Mouse (Mus musculus): ENCODE data around the gene Cda.

Cda gene

GRCm38 (mm10) chr4:138307025-138307424 is 60.8 kb downstream of the Cda start:
- DNase-seq (ENCODE audit: low spot score in 2 of 2), result no peak

DNA sequence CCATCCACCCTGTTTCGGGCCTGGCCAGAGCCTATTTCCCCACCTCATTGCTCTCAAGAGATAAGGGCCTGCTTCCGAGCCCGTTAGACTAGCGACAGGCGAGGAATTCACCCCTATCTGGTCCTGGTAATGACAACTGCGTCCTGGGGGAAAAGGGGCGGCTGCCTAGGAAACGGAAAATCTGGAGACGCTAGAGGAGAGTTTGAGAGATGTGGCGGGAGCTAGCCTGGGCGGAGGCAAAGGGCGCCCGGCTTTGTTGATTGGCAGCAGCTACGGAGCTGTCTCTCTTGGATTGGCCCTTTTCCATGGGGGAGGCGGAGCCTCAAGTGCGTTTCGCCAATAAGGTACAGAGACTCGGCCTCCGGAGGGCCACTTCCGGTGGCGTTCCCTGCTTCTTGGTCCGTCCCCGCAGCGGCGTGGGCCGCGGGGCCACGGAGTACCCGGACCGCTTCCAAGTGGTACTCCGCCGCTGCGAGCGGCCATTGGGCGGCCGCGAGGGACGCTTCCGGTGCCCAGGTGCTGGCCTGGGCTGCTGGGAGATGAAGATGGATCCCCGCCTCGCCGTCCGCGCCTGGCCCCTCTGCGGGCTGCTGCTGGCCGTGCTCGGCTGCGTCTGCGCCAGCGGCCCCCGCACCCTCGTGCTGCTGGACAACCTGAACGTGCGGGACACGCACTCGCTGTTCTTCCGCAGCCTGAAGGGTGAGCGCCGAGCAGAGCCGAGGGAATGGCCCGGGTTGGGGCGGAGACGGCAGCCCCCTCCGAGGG is 63.3 kb downstream of the Cda start, which contains the start of gene Ddost:
TSS of gene Ddost (plus strand) at position 391 of the 765 bp plus-strand sequence.
- DNase-seq (ENCODE audit: low spot score in 2 of 2), result peak; percentile 98 to 99

- DNase-seq (ENCODE audit: low spot score in 2 of 2), result no peak
Observed at GRCm38 (mm10) chr4:138303742-138304141, 64.0 kb downstream of the Cda start.

DNA sequence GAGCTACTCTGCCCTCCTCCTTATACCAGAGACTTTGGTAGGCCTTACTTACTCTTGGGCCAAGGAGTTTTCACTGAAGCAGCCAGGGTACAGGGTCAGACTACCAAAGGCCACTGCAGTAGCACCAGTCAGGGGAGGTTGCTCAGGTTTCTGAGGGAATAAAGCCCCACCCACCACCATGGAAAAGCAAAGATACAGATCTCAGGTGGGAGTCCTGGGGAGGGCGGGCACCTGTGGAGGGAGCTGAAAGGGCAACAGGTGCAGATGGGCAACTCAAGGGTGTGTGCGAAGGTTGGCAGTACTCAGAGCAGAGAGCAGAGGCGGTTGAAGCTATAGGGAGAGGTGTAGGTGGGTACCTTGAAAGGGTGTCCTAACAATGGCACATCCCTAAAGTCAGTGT is 64.8 kb downstream of the Cda start:
- DNase-seq (ENCODE audit: low spot score in 2 of 2), result no peak

- no peak for DNase-seq (ENCODE audit: low spot score in 2 of 2)
Observed at GRCm38 (mm10) chr4:138301271-138301780, 66.5 kb downstream of the Cda start.

DNA sequence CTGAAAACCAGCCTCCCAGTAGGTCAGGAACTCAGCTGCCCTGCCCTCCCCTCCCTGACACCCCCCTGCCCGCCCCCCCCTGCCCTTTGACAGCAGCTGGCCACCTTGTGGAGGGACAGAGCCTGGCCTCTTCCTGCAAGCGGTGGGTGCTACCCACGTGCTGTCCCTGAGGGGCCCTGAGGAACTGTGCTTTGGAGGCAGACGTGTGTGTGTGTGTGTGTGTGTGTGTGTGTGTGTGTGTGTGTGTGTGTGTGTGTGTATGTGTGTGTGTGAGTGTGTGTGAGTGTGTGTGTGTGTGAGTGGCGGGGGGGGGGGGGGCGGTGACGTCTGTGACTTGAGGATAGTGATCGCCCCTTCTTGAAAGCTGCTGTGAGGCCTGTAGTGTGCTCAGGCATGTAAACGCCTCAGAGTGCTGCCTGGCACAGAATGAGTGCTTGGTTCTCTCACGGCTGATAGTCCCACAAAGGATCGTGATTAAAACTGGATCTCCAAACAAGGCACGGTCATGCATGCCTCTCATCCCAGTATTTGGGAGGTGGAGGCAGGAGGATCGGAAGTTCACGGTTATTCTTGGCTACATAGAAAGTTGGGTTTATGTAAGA is 73.7 kb downstream of the Cda start:
- DNase-seq (ENCODE audit: low spot score in 2 of 2), result no peak

DNA sequence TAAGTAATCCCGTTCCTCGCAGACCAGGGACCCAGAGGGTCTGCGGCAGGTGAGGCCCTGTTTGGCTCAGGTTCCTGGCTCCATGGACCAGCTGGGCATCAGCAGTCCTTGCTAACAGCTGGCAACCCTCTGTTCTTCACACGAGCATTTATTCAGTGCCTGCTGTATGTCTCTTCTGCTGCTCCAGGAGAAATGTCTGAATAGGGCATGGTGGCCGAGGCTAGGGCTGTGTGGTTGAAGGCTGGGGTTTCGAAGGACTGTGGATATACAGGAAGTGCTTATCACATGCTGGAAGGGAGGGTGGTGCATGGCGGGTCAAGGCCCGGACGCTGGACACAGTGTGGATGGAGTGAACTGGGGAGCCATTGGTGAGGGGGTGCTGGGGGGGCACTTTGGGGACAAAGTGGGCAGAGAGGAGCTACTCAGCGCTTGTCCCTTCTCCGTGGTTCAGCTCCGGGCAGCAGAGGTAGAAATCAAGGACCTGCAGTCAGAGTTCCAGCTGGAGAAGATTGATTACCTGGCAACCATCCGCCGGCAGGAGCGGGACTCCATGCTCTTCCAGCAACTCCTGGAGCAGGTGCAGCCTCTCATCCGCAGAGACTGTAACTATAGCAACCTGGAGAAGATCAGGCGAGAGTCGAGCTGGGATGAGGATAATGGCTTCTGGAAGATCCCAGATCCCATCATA is 74.4 kb downstream of the Cda start:
- no peak for DNase-seq (ENCODE audit: low spot score in 2 of 2)

DNA sequence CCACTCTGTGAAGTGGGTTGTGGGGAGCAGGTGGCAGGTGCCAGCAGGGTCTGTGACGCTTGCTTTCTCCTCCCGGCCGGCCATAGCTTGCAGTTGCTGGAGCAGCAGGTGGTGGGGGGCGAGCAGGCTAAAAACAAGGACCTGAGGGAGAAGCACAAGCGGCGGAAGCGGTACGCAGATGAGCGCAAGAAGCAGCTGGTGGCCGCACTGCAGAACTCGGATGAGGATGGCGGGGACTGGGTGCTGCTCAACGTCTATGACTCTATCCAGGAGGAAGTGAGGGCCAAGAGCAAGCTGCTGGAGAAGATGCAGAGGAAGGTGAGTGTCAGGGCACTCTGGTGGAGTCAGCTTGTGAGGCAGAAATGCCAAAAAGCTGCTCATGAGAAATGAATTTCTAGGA is 75.8 kb downstream of the Cda start:
- DNase-seq (ENCODE audit: low spot score in 2 of 2), result no peak

GRCm38 (mm10) chr4:138288691-138289090 is 79.1 kb downstream of the Cda start:
- no peak for DNase-seq (ENCODE audit: low spot score in 2 of 2)

Data from right cerebral cortex, postnatal 36 days (tissue).